In the genomic region with DNA sequence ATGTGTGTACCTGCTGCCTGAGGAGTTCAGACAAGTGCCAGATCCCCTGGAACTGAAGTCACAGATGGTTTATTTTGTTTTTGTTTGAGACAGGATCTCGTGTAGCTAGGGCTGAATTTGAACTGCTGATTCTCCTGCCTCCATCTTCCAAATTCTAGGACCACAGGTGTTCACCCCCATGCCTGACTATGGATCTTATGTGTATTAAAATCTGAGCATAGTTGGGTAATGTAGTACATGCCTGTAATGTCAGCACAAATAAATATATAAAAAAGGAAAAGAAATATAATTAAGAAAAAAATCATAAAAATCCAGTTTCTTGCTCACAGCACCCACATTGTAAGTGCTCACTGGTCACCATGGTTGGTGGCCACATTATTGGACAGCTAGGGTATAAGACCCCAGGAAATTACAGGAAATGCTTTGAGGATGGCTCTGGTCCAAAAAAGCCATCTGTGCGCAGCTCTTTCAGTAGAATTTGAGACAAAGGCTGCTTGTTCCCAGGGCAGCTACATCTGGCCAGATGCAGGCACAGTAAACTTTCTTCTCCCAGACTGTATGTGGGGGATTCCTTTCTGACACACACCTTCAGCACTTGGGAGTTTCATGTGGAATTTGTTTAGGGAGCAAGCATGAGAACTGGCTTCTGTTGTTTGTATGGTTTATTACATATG, we compare ENCODE assay signal across 10 mouse cellular contexts. TPM values are rescaled to one million over a fixed set of nuclear protein-coding genes. Genes with fewer than 3 reads are reported as not detected.
A peak's percentile ranks its signal among the peaks of the same experiment; 100 is the strongest.
DNase-seq lines count a peak whose midpoint lies in the region; ATAC-seq and TF ChIP-seq lines count a peak whose summit lies in the region.
"Had no signal": no experiment of that assay in that cellular context is flagged by ENCODE, and none has a peak within 500 bp of the region (broad histone marks: within the 10 kb centered on the region; RNA-seq: fewer than 3 reads in every experiment).

No protein-coding gene starts in this region.

- H3K36me3 ChIP-seq in heart, adult 2 months (ENCODE audit: control insufficient read depth, insufficient read depth, low read length): no peaks in the 10 kb centered on the region
- no peaks in the 10 kb centered on the region for H3K36me3 ChIP-seq in neural tube, embryonic 13.5 days
- no peaks in the 10 kb centered on the region for H3K36me3 ChIP-seq in stomach, embryonic 16.5 days (ENCODE audit: control insufficient read depth, insufficient read depth, low read length)
- H3K36me3 ChIP-seq: liver, embryonic 13.5 days had no signal

- WGBS in heart, adult 2 months: 32% methylated on average over 2 of the region's 2 CpGs
- 43% methylated on average over 2 of the region's 2 CpGs for WGBS in neural tube, embryonic 13.5 days
- 30% methylated on average over 2 of the region's 2 CpGs for WGBS in stomach, embryonic 16.5 days

- H3K9ac ChIP-seq in heart, adult 2 months (ENCODE audit: low read depth, low read length): no peak overlapping the region
- no peak overlapping the region for H3K9ac ChIP-seq in neural tube, embryonic 13.5 days
- no peak overlapping the region for H3K9ac ChIP-seq in stomach, embryonic 16.5 days (ENCODE audit: low read length)
- H3K9ac ChIP-seq: liver, embryonic 13.5 days had no signal

- H3K4me2 ChIP-seq in neural tube, embryonic 13.5 days: no peak overlapping the region
- no peak overlapping the region for H3K4me2 ChIP-seq in stomach, embryonic 16.5 days (ENCODE audit: low read depth, low read length)

- no peaks in the 10 kb centered on the region for H3K27me3 ChIP-seq in heart, adult 2 months (ENCODE audit: control insufficient read depth, insufficient read depth, low read length)
- H3K27me3 ChIP-seq in neural tube, embryonic 13.5 days: no peaks in the 10 kb centered on the region
- H3K27me3 ChIP-seq in stomach, embryonic 16.5 days (ENCODE audit: control insufficient read depth, insufficient read depth, low read length): no peaks in the 10 kb centered on the region
- H3K27me3 ChIP-seq: liver, embryonic 13.5 days had no signal

- H3K4me1 ChIP-seq in heart, adult 2 months (ENCODE audit: control insufficient read depth, insufficient read depth, low read length): peaks cover 14% of the 10 kb centered on the region
- H3K4me1 ChIP-seq in neural tube, embryonic 13.5 days (replicated peaks): peaks cover 13% of the 10 kb centered on the region
- 0 out of 2 replicates have a peak, but pooled peaks cover 4% of the 10 kb centered on the region for H3K4me1 ChIP-seq in stomach, embryonic 16.5 days (ENCODE audit: control insufficient read depth, insufficient read depth, low read length)

- TF ChIP-seq CTCF in heart, adult 2 months (IDR thresholded peaks at IDR 0.05): no peak

- intact Hi-C loops in heart, adult 2 months (cut with DNase I): no loop called here
- intact Hi-C loops in heart, postnatal 36 days (cut with DNase I): no loop called here
- intact Hi-C loops in heart, postnatal 10 days (cut with DNase I): no loop called here

- DNase-seq in heart, adult 2 months: no peak
- DNase-seq in heart, postnatal 36 days: no peak
- DNase-seq in neural tube, embryonic 10.5 days (ENCODE audit: extremely low spot score, low spot score): no peak
- DNase-seq in heart, postnatal 10 days: peak; percentile 59 to 60
- DNase-seq in cerebellum, adult 11 months: no peak
- DNase-seq in ovary, adult 18-20 months (ENCODE audit: low spot score): no peak
- DNase-seq: liver, embryonic 13.5 days had no signal

- ATAC-seq in neural tube, embryonic 13.5 days (ENCODE audit: low read depth): no peak
- ATAC-seq in stomach, embryonic 16.5 days (ENCODE audit: insufficient read depth, low FRiP score): no peak

- TF ChIP-seq EP300 in heart, adult 2 months (IDR thresholded peaks at IDR 0.05; ENCODE audit: insufficient read depth, low read depth, low read length): no peak

- no peaks in the 10 kb centered on the region for H3K9me3 ChIP-seq in neural tube, embryonic 13.5 days
- H3K9me3 ChIP-seq in stomach, embryonic 16.5 days (replicated peaks; ENCODE audit: control insufficient read depth, low read length): no peaks in the 10 kb centered on the region
- H3K9me3 ChIP-seq: liver, embryonic 13.5 days had no signal

- H3K4me3 ChIP-seq in heart, adult 2 months: no peak overlapping the region
- no peak overlapping the region for H3K4me3 ChIP-seq in neural tube, embryonic 13.5 days
- H3K4me3 ChIP-seq in stomach, embryonic 16.5 days (replicated peaks; ENCODE audit: low read length): no peak overlapping the region
- H3K4me3 ChIP-seq: erythroblast, embryonic 14.5 days; liver, embryonic 13.5 days had no signal

- peak overlapping the region; percentile 43 for H3K27ac ChIP-seq in heart, adult 2 months
- peak overlapping the region; percentile 66 for H3K27ac ChIP-seq in neural tube, embryonic 13.5 days (replicated peaks)
- H3K27ac ChIP-seq in stomach, embryonic 16.5 days (ENCODE audit: low read length): peak overlapping the region; percentile 34; the same call in 1 of the 2 replicates
- H3K27ac ChIP-seq: liver, embryonic 13.5 days had no signal

- TF ChIP-seq POLR2A in heart, adult 2 months (IDR thresholded peaks at IDR 0.05; ENCODE audit: insufficient read depth, low read depth, low read length): no peak

- no peaks in the 10 kb centered on the region for H3K79me2 ChIP-seq in heart, adult 2 months (replicated peaks; ENCODE audit: control insufficient read depth, insufficient read depth, low read length)

RNA-seq across cellular contexts. Expression of gene Gm9964, which starts 16.8 kb away (rescaled TPM):
- under 1 TPM in 1 of 2 experiments, not detected in 1; 0.43 TPM for total RNA-seq in heart, adult 2 months (2021)
- polyA plus RNA-seq in heart, adult 2 months (2012; rRNA removed): not detected in 2 replicates
- total RNA-seq in heart, postnatal 36 days (2021): not detected
- polyA plus RNA-seq in neural tube, embryonic 13.5 days (2015; fragmentation: Nextera tagmentation; extraction: Ambion mirVana): not detected in 2 replicates
- under 1 TPM in 1 of 2 experiments, not detected in 1; 0.37 TPM for total RNA-seq in heart, postnatal 10 days (2021)
- polyA plus RNA-seq in stomach, embryonic 16.5 days (2015; fragmentation: Nextera tagmentation; extraction: Ambion mirVana): not detected in 2 replicates
- polyA plus RNA-seq: erythroblast, embryonic 14.5 days; liver, embryonic 13.5 days had no signal

RNA-seq across cellular contexts. Expression of gene Wsb1, which starts 25.4 kb away (rescaled TPM):
- total RNA-seq in heart, adult 2 months (2021): 10 to 100 TPM; 11.3 to 16.3 TPM
- 19.0 and 36.4 TPM in 2 replicates for polyA plus RNA-seq in heart, adult 2 months (2012; rRNA removed)
- total RNA-seq in heart, postnatal 36 days (2021): 10 to 100 TPM; 14.7 to 14.9 TPM
- polyA plus RNA-seq in neural tube, embryonic 13.5 days (2015; fragmentation: Nextera tagmentation; extraction: Ambion mirVana): 492 and 532 TPM in 2 replicates
- total RNA-seq in heart, postnatal 10 days (2021): 10 to 100 TPM; 40.9 to 48.5 TPM
- 188 and 192 TPM in 2 replicates for polyA plus RNA-seq in stomach, embryonic 16.5 days (2015; fragmentation: Nextera tagmentation; extraction: Ambion mirVana)

RNA-seq across cellular contexts. Expression of gene Nf1, which starts 59.6 kb away (rescaled TPM):
- 10 to 100 TPM; 30.5 to 30.9 TPM for total RNA-seq in heart, adult 2 months (2021)
- polyA plus RNA-seq in heart, adult 2 months (2012; rRNA removed): 8.5 and 13.5 TPM in 2 replicates
- total RNA-seq in heart, postnatal 36 days (2021): 10 to 100 TPM; 28.4 to 33.8 TPM
- 6.1 and 6.8 TPM in 2 replicates for polyA plus RNA-seq in neural tube, embryonic 13.5 days (2015; fragmentation: Nextera tagmentation; extraction: Ambion mirVana)
- 10 to 100 TPM; 37.5 to 38.6 TPM for total RNA-seq in heart, postnatal 10 days (2021)
- polyA plus RNA-seq in stomach, embryonic 16.5 days (2015; fragmentation: Nextera tagmentation; extraction: Ambion mirVana): 3.2 and 4.1 TPM in 2 replicates

Comparison
In these comparisons a context has a peak if more than half of its experiments do, and no peak if none do; other contexts are left out.
1. DNase-seq: peak in heart, postnatal 10 days (2 of 2); none in heart, adult 2 months (0 of 2), heart, postnatal 36 days (0 of 2), neural tube, embryonic 10.5 days (single experiment), cerebellum, adult 11 months (single experiment) and ovary, adult 18-20 months (single experiment).
2. Peak in every context shown above with its lines, with median percentiles within 50 percentile points of each other: H3K27ac ChIP-seq.